In genomic region chr14:45614406-45614805, GRCm38 (mm10) we compare ENCODE assay signal across 27 mouse cellular contexts. TPM values are rescaled to one million over a fixed set of nuclear protein-coding genes. Genes with fewer than 3 reads are reported as not detected.
DNase-seq lines count a peak whose midpoint lies in the region; ATAC-seq and TF ChIP-seq lines count a peak whose summit lies in the region.
"Had no signal": no experiment of that assay in that cellular context is flagged by ENCODE, and none has a peak within 500 bp of the region (broad histone marks: within the 10 kb centered on the region; RNA-seq: fewer than 3 reads in every experiment).

No protein-coding gene starts in this region.

- H3K27me3 ChIP-seq in heart, embryonic 12.5 days (replicated peaks) = no peaks in the 10 kb centered on the region
- no peaks in the 10 kb centered on the region for H3K27me3 ChIP-seq in heart, adult 2 months (ENCODE audit: control insufficient read depth, insufficient read depth, low read length)
- H3K27me3 ChIP-seq in heart, embryonic 15.5 days = no peaks in the 10 kb centered on the region
- no peaks in the 10 kb centered on the region for H3K27me3 ChIP-seq in liver, adult 2 months (ENCODE audit: control insufficient read depth, insufficient read depth, low read length)
- H3K27me3 ChIP-seq in liver, embryonic 11.5 days (replicated peaks; ENCODE audit: control insufficient read depth, insufficient read depth, low read length) = no peaks in the 10 kb centered on the region
- H3K27me3 ChIP-seq: embryonic facial prominence, embryonic 13.5 days; forebrain, embryonic 12.5 days; forebrain, embryonic 15.5 days; hindbrain, embryonic 13.5 days; intestine, embryonic 15.5 days had no signal

- H3K4me2 ChIP-seq in heart, embryonic 12.5 days = no peak overlapping the region
- no peak overlapping the region for H3K4me2 ChIP-seq in heart, embryonic 15.5 days
- H3K4me2 ChIP-seq in liver, embryonic 11.5 days = no peak overlapping the region
- H3K4me2 ChIP-seq: embryonic facial prominence, embryonic 13.5 days; forebrain, embryonic 12.5 days; forebrain, embryonic 15.5 days; hindbrain, embryonic 13.5 days; intestine, embryonic 15.5 days had no signal

- no peak for TF ChIP-seq EP300 in heart, adult 2 months (IDR thresholded peaks at IDR 0.05; ENCODE audit: insufficient read depth, low read depth, low read length)

- H3K9me3 ChIP-seq in heart, embryonic 12.5 days (replicated peaks) = no peaks in the 10 kb centered on the region
- H3K9me3 ChIP-seq in heart, embryonic 15.5 days (replicated peaks) = no peaks in the 10 kb centered on the region
- no peaks in the 10 kb centered on the region for H3K9me3 ChIP-seq in liver, embryonic 11.5 days (ENCODE audit: control insufficient read depth, low read length)
- H3K9me3 ChIP-seq: embryonic facial prominence, embryonic 10.5 days; embryonic facial prominence, embryonic 13.5 days; forebrain, embryonic 12.5 days; forebrain, embryonic 15.5 days; hindbrain, embryonic 10.5 days; hindbrain, embryonic 13.5 days; intestine, embryonic 15.5 days had no signal

- H3K27ac ChIP-seq in heart, embryonic 12.5 days (ENCODE audit: poor library complexity, severe bottlenecking) = peak overlapping the region; percentile 82
- H3K27ac ChIP-seq in heart, adult 2 months = no peak overlapping the region
- peak overlapping the region; percentile 74 for H3K27ac ChIP-seq in heart, embryonic 15.5 days
- H3K27ac ChIP-seq in liver, adult 2 months (replicated peaks; ENCODE audit: insufficient read depth, low read depth, low read length) = no peak overlapping the region
- H3K27ac ChIP-seq in liver, embryonic 11.5 days (ENCODE audit: low read depth, low read length) = no peak overlapping the region
- H3K27ac ChIP-seq: embryonic facial prominence, embryonic 10.5 days; embryonic facial prominence, embryonic 13.5 days; forebrain, embryonic 12.5 days; forebrain, embryonic 15.5 days; hindbrain, embryonic 10.5 days; hindbrain, embryonic 13.5 days; intestine, embryonic 15.5 days had no signal

- ATAC-seq in heart, embryonic 12.5 days (ENCODE audit: insufficient number of reproducible peaks, low FRiP score) = no peak
- no peak for ATAC-seq in heart, embryonic 15.5 days (replicated peaks; ENCODE audit: insufficient number of reproducible peaks, insufficient read depth, low FRiP score, low read depth)
- ATAC-seq in liver, embryonic 11.5 days (replicated peaks; ENCODE audit: low FRiP score) = no peak
- ATAC-seq: activated CD4-positive, CD25-positive, alpha-beta regulatory T cell, adult 4 months; forebrain, embryonic 15.5 days; hindbrain, embryonic 16.5 days; intestine, embryonic 15.5 days had no signal

- H3K4me3 ChIP-seq in heart, embryonic 12.5 days = no peak overlapping the region
- H3K4me3 ChIP-seq in heart, adult 2 months = no peak overlapping the region
- H3K4me3 ChIP-seq in heart, embryonic 15.5 days = no peak overlapping the region
- H3K4me3 ChIP-seq in liver, adult 2 months (ENCODE audit: insufficient read depth, low read depth, low read length) = no peak overlapping the region
- H3K4me3 ChIP-seq in liver, embryonic 11.5 days (ENCODE audit: low read depth, low read length) = no peak overlapping the region
- H3K4me3 ChIP-seq: embryonic facial prominence, embryonic 10.5 days; embryonic facial prominence, embryonic 13.5 days; erythroblast, embryonic 14.5 days; forebrain, embryonic 12.5 days; forebrain, embryonic 15.5 days; hindbrain, embryonic 10.5 days; hindbrain, embryonic 13.5 days; intestine, embryonic 15.5 days had no signal

- no peak for TF ChIP-seq CTCF in heart, adult 2 months (IDR thresholded peaks at IDR 0.05)
- no peak for TF ChIP-seq CTCF in liver, adult 2 months (IDR thresholded peaks at IDR 0.05; ENCODE audit: low read depth, low read length)

- WGBS in heart, embryonic 12.5 days = 66% methylated on average over 6 of the region's 6 CpGs
- 81% methylated on average over 6 of the region's 6 CpGs for WGBS in heart, adult 2 months
- WGBS in heart, embryonic 15.5 days = 72% methylated on average over 6 of the region's 6 CpGs
- WGBS in liver, adult 2 months = 74% methylated on average over 6 of the region's 6 CpGs
- 88% methylated on average over 6 of the region's 6 CpGs for WGBS in liver, embryonic 11.5 days

- peaks cover 48% of the 10 kb centered on the region for H3K4me1 ChIP-seq in heart, embryonic 12.5 days (replicated peaks)
- H3K4me1 ChIP-seq in heart, adult 2 months (ENCODE audit: control insufficient read depth, insufficient read depth, low read length) = no peaks in the 10 kb centered on the region
- peaks cover 27% of the 10 kb centered on the region for H3K4me1 ChIP-seq in heart, embryonic 15.5 days (replicated peaks)
- H3K4me1 ChIP-seq in liver, adult 2 months (ENCODE audit: control insufficient read depth, insufficient read depth, low read length) = peaks cover 2% of the 10 kb centered on the region
- no peaks in the 10 kb centered on the region for H3K4me1 ChIP-seq in liver, embryonic 11.5 days (replicated peaks; ENCODE audit: control insufficient read depth, insufficient read depth, low read length)
- H3K4me1 ChIP-seq: embryonic facial prominence, embryonic 10.5 days; hindbrain, embryonic 10.5 days had no signal

- TF ChIP-seq POLR2A in heart, adult 2 months (IDR thresholded peaks at IDR 0.05; ENCODE audit: insufficient read depth, low read depth, low read length) = no peak
- TF ChIP-seq POLR2A in liver, adult 2 months (IDR thresholded peaks at IDR 0.05; ENCODE audit: extremely low read depth, insufficient read depth, low read length) = no peak

- intact Hi-C loops in heart, postnatal 14 days (cut with DNase I) = loop anchor here (5.0 kb wide), 1 partner anchor 78 kb away; no protein-coding TSS in a partner anchor
- intact Hi-C loops in heart, adult 2 months (cut with DNase I) = no loop called here
- intact Hi-C loops in heart, postnatal 36 days (cut with DNase I) = no loop called here

- peak; percentile 61 for DNase-seq in heart, adult 11 months
- DNase-seq in heart, postnatal 14 days = no peak
- no peak for DNase-seq in heart, adult 2 months
- DNase-seq in heart, postnatal 36 days = no peak
- peak; percentile 66 for DNase-seq in liver, adult 2 months (ENCODE audit: extremely low read depth, low read depth, low spot score)
- no peak for DNase-seq in liver, embryonic 11.5 days (ENCODE audit: low spot score)
- DNase-seq: adrenal gland, adult 8-10 months; cerebellum, adult 11-12 months; cerebellum, adult 8-10 months; cerebellum, postnatal 10 days; cerebellum, postnatal 36 days; embryo, embryonic 11 days; gastrocnemius, postnatal 25 days; kidney, adult 11 months; kidney, adult 8-10 months had no signal

- no peaks in the 10 kb centered on the region for H3K79me2 ChIP-seq in heart, adult 2 months (replicated peaks; ENCODE audit: control insufficient read depth, insufficient read depth, low read length)
- no peaks in the 10 kb centered on the region for H3K79me2 ChIP-seq in liver, adult 2 months (ENCODE audit: control insufficient read depth, insufficient read depth, low read length)

- H3K9ac ChIP-seq in heart, embryonic 12.5 days = no peak overlapping the region
- H3K9ac ChIP-seq in heart, adult 2 months (ENCODE audit: low read depth, low read length) = no peak overlapping the region
- no peak overlapping the region for H3K9ac ChIP-seq in heart, embryonic 15.5 days
- H3K9ac ChIP-seq in liver, adult 2 months (ENCODE audit: low read depth, low read length) = no peak overlapping the region
- H3K9ac ChIP-seq in liver, embryonic 11.5 days (ENCODE audit: low read depth, low read length) = no peak overlapping the region
- H3K9ac ChIP-seq: embryonic facial prominence, embryonic 13.5 days; forebrain, embryonic 12.5 days; forebrain, embryonic 15.5 days; hindbrain, embryonic 13.5 days; intestine, embryonic 15.5 days had no signal

- H3K36me3 ChIP-seq in heart, embryonic 12.5 days = peaks cover 45% of the 10 kb centered on the region
- H3K36me3 ChIP-seq in heart, adult 2 months (ENCODE audit: control insufficient read depth, insufficient read depth, low read length) = no peaks in the 10 kb centered on the region; the same call in 1 of the 2 replicates
- H3K36me3 ChIP-seq in heart, embryonic 15.5 days = 0 out of 2 replicates have a peak, but pooled peaks cover 12% of the 10 kb centered on the region
- peaks cover 52% of the 10 kb centered on the region for H3K36me3 ChIP-seq in liver, adult 2 months (ENCODE audit: control insufficient read depth, insufficient read depth, low read length)
- peaks cover 14% of the 10 kb centered on the region for H3K36me3 ChIP-seq in liver, embryonic 11.5 days (ENCODE audit: control insufficient read depth, insufficient read depth, low read length)

RNA-seq across cellular contexts. Expression of gene Ddhd1, which starts 43.5 kb away (rescaled TPM):
- 10 to 100 TPM; 10.0 to 11.8 TPM for total RNA-seq in heart, postnatal 14 days (2021)
- 12.6 and 16.3 TPM in 2 replicates for polyA plus RNA-seq in heart, embryonic 12.5 days (2016; fragmentation: Nextera tagmentation; extraction: Ambion mirVana)
- total RNA-seq in heart, adult 2 months (2021) = 1 to 10 TPM; 8.8 to 9.7 TPM
- polyA plus RNA-seq in heart, adult 2 months (2012; rRNA removed) = 6.5 and 10.1 TPM in 2 replicates
- 7.3 and 8.0 TPM in 2 replicates for polyA plus RNA-seq in heart, embryonic 15.5 days (2015; fragmentation: Nextera tagmentation; extraction: Ambion mirVana)
- total RNA-seq in heart, postnatal 36 days (2021) = 1 to 10 TPM; 8.6 to 9.3 TPM
- total RNA-seq in liver, adult 2 months (2014; rRNA removed) = 10.7 and 12.9 TPM in 2 replicates
- polyA plus RNA-seq in liver, adult 2 months (2012; rRNA removed) = 6.7 and 10.1 TPM in 2 replicates
- polyA plus RNA-seq in liver, embryonic 11.5 days (2014; fragmentation: Nextera tagmentation; extraction: Ambion mirVana) = 10.2 and 11.1 TPM in 2 replicates

Comparison
In these comparisons a context has a peak if more than half of its experiments do, and no peak if none do; other contexts are left out.
1. DNase-seq: peak in heart, adult 11 months (single experiment) and liver, adult 2 months (single experiment); none in heart, postnatal 14 days (0 of 2), heart, adult 2 months (0 of 2), heart, postnatal 36 days (0 of 2) and liver, embryonic 11.5 days (single experiment).
2. H3K27ac ChIP-seq: peak in heart, embryonic 12.5 days (single experiment) and heart, embryonic 15.5 days (single experiment); none in heart, adult 2 months (single experiment), liver, adult 2 months (single experiment) and liver, embryonic 11.5 days (single experiment).